Mouse (Mus musculus): ENCODE data around the gene Galp. TPM values are rescaled to one million over a fixed set of nuclear protein-coding genes. Genes with fewer than 3 reads are reported as not detected.
"Not testable (repeated sequence)": the region's sequence is repeated elsewhere in the genome, so short reads cannot be mapped to it uniquely, and the experiment has no call there.

Galp gene
- polyA plus RNA-seq, 1 experiment from 2014 or later: not detected

GRCm38 (mm10) chr7:6260004-6260403 lies 63.1 kb downstream of the Galp start:
- not testable (repeated sequence) for H3K36me3 ChIP-seq; H3K9me3 ChIP-seq (replicated peaks); H3K27ac ChIP-seq (replicated peaks); H3K4me2 ChIP-seq (replicated peaks); ATAC-seq (ENCODE audit: insufficient number of reproducible peaks, low FRiP score, low TSS enrichment, low read depth); H3K4me3 ChIP-seq (replicated peaks); H3K27me3 ChIP-seq; H3K4me1 ChIP-seq; H3K9ac ChIP-seq
- WGBS: 34% methylated on average over 2 of the region's 2 CpGs

GRCm38 (mm10) chr7:6262120-6262519 lies 65.2 kb downstream of the Galp start:
- Histone ChIP-seq H3K27me3 (no peaks in the 10 kb centered on the region), H3K9me3 (replicated peaks) (no peaks in the 10 kb centered on the region), H3K4me1 (no peaks in the 10 kb centered on the region), H3K36me3 (no peaks in the 10 kb centered on the region), H3K9ac (no peak overlapping the region), H3K4me2 (replicated peaks) (no peak overlapping the region), H3K27ac (replicated peaks) (no peak overlapping the region), H3K4me3 (replicated peaks) (no peak overlapping the region)
- no peak for ATAC-seq (ENCODE audit: insufficient number of reproducible peaks, low FRiP score, low TSS enrichment, low read depth)
- 84% methylated on average over 3 of the region's 3 CpGs for WGBS

GRCm38 (mm10) chr7:6262984-6263383 lies 66.1 kb downstream of the Galp start:
- Histone ChIP-seq H3K4me1 (no peaks in the 10 kb centered on the region), H3K36me3 (no peaks in the 10 kb centered on the region), H3K4me2 (replicated peaks) (no peak overlapping the region), H3K27me3 (no peaks in the 10 kb centered on the region), H3K9ac (no peak overlapping the region), H3K27ac (replicated peaks) (no peak overlapping the region), H3K9me3 (replicated peaks) (no peaks in the 10 kb centered on the region), H3K4me3 (replicated peaks) (no peak overlapping the region)
- 80% methylated on average over 4 of the region's 4 CpGs for WGBS
- ATAC-seq (ENCODE audit: insufficient number of reproducible peaks, low FRiP score, low TSS enrichment, low read depth): no peak

- Histone ChIP-seq H3K9ac (no peak overlapping the region), H3K4me3 (replicated peaks) (no peak overlapping the region), H3K27ac (replicated peaks) (no peak overlapping the region), H3K27me3 (no peaks in the 10 kb centered on the region), H3K4me1 (no peaks in the 10 kb centered on the region), H3K36me3 (no peaks in the 10 kb centered on the region), H3K4me2 (replicated peaks) (no peak overlapping the region), H3K9me3 (replicated peaks) (no peaks in the 10 kb centered on the region)
- 53% methylated on average over 8 of the region's 8 CpGs for WGBS
- ATAC-seq (ENCODE audit: insufficient number of reproducible peaks, low FRiP score, low TSS enrichment, low read depth): no peak
These were observed 68.8 kb downstream of the Galp start for GRCm38 (mm10) chr7:6265695-6266094.

Other genes with a start within 250 kb of the Galp start
- gene Vmn1r65, start 186.1 kb upstream of the Galp start, polyA plus RNA-seq (2015; fragmentation: Nextera tagmentation; extraction: Ambion mirVana): not detected in 2 replicates
- gene Nlrp4c, start 151.9 kb upstream of the Galp start, polyA plus RNA-seq (2015; fragmentation: Nextera tagmentation; extraction: Ambion mirVana): not detected in 2 replicates
- 26.4 and 27.2 TPM in 2 replicates for gene Zfp787, start 41.1 kb upstream of the Galp start, polyA plus RNA-seq (2015; fragmentation: Nextera tagmentation; extraction: Ambion mirVana)
- 60.3 and 61.5 TPM in 2 replicates for gene Zfp444, start 24.9 kb upstream of the Galp start, polyA plus RNA-seq (2015; fragmentation: Nextera tagmentation; extraction: Ambion mirVana)
- not detected in 2 replicates for gene Zscan5b, start 25.2 kb downstream of the Galp start, polyA plus RNA-seq (2015; fragmentation: Nextera tagmentation; extraction: Ambion mirVana)
- not detected in 2 replicates for gene Epp13, start 55.6 kb downstream of the Galp start, polyA plus RNA-seq (2015; fragmentation: Nextera tagmentation; extraction: Ambion mirVana)
- 11.5 and 11.6 TPM in 2 replicates for gene Zfp667, start 89.5 kb downstream of the Galp start, polyA plus RNA-seq (2015; fragmentation: Nextera tagmentation; extraction: Ambion mirVana)
- gene Zfp583, start 134.2 kb downstream of the Galp start, polyA plus RNA-seq (2015; fragmentation: Nextera tagmentation; extraction: Ambion mirVana): 5.9 and 6.2 TPM in 2 replicates
- gene Gm3854, start 146.7 kb downstream of the Galp start, polyA plus RNA-seq (2015; fragmentation: Nextera tagmentation; extraction: Ambion mirVana): 1.8 and 1.9 TPM in 2 replicates
- 2.2 and 4.2 TPM in 2 replicates for gene Zfp78, start 166.2 kb downstream of the Galp start, polyA plus RNA-seq (2015; fragmentation: Nextera tagmentation; extraction: Ambion mirVana)
- 9.5 and 10.0 TPM in 2 replicates for gene Zfp28, start 186.2 kb downstream of the Galp start, polyA plus RNA-seq (2015; fragmentation: Nextera tagmentation; extraction: Ambion mirVana)
- gene Smim17, start 201.6 kb downstream of the Galp start, polyA plus RNA-seq (2015; fragmentation: Nextera tagmentation; extraction: Ambion mirVana): 0.26 and 0.44 TPM in 2 replicates
- not detected in 2 replicates for gene Gm20715, start 213.2 kb downstream of the Galp start, polyA plus RNA-seq (2015; fragmentation: Nextera tagmentation; extraction: Ambion mirVana)
- 0.16 TPM in 1 of 2 replicates, not detected in the other for gene Olfr1344, start 241.6 kb downstream of the Galp start, polyA plus RNA-seq (2015; fragmentation: Nextera tagmentation; extraction: Ambion mirVana)